Mouse (Mus musculus): ENCODE measurements around the gene Fam49a.

GRCm38 (mm10) chr12:12266552-12266951 is 4.6 kb downstream of the Fam49a start:
- TF ChIP-seq GATA1 (IDR thresholded peaks at IDR 0.05; ENCODE audit: borderline replicate concordance, low read length), result no peak
- TF ChIP-seq FLI1 (IDR thresholded peaks at IDR 0.05; ENCODE audit: low read length), result no peak

Measured in megakaryocyte, embryonic 14.5 days (primary cell).